Comparison of ENCODE assay signal across 8 mouse cellular contexts in genomic region chr2:101796287-101797115, GRCm38 (mm10).
A peak's percentile ranks its signal among the peaks of the same experiment; 100 is the strongest.
DNase-seq lines count a peak whose midpoint lies in the region; ATAC-seq and TF ChIP-seq lines count a peak whose summit lies in the region.

No protein-coding gene starts in this region.

- ATAC-seq in heart, embryonic 13.5 days (ENCODE audit: extremely low read depth, insufficient number of reproducible peaks, low FRiP score, low TSS enrichment): peak; percentile 47
- peak; percentile 83 for ATAC-seq in kidney, embryonic 15.5 days (replicated peaks; ENCODE audit: low FRiP score)
- ATAC-seq in liver, embryonic 11.5 days (replicated peaks; ENCODE audit: low FRiP score): peak; percentile 65
- ATAC-seq in monocyte, adult 5-6 weeks (replicated peaks; ENCODE audit: insufficient number of reproducible peaks, low FRiP score, low TSS enrichment, poor library complexity, severe bottlenecking): peak; percentile 72

- TF ChIP-seq POLR2A in embryonic fibroblast, embryonic 13.5 days (IDR thresholded peaks at IDR 0.05; ENCODE audit: low read depth, low read length): peak; percentile 25

- peak overlapping the region; percentile 83 for H3K9ac ChIP-seq in heart, embryonic 13.5 days
- peak overlapping the region; percentile 77 for H3K9ac ChIP-seq in kidney, embryonic 15.5 days
- H3K9ac ChIP-seq in liver, embryonic 11.5 days (ENCODE audit: low read depth, low read length): peak overlapping the region; percentile 58

- peak overlapping the region; percentile 97 for H3K4me2 ChIP-seq in heart, embryonic 13.5 days
- peak overlapping the region; percentile 78 for H3K4me2 ChIP-seq in kidney, embryonic 15.5 days
- H3K4me2 ChIP-seq in liver, embryonic 11.5 days: peak overlapping the region; percentile 87

- H3K4me3 ChIP-seq in embryonic fibroblast, embryonic 13.5 days (ENCODE audit: insufficient read depth, low read length): peak overlapping the region; percentile 72
- H3K4me3 ChIP-seq in heart, embryonic 13.5 days: peak overlapping the region; percentile 77
- H3K4me3 ChIP-seq in kidney, embryonic 15.5 days (replicated peaks): peak overlapping the region; percentile 76
- H3K4me3 ChIP-seq in liver, embryonic 11.5 days (ENCODE audit: low read depth, low read length): peak overlapping the region; percentile 55

- DNase-seq in cerebellum, adult 8-10 months: peak; percentile 6
- no peak for DNase-seq in cerebellum, adult 9-10 months
- peak; percentile 78 for DNase-seq in liver, embryonic 11.5 days (ENCODE audit: low spot score)
- peak; percentile 33 to 47 for DNase-seq in spleen, postnatal 14 days (ENCODE audit: low spot score in 2 of 2)

- H3K4me1 ChIP-seq in embryonic fibroblast, embryonic 13.5 days (ENCODE audit: control insufficient read depth, insufficient read depth, low read length): peaks cover 6% of the 10 kb centered on the region; the same call in 1 of the 2 replicates
- H3K4me1 ChIP-seq in heart, embryonic 13.5 days: peaks cover 36% of the 10 kb centered on the region
- H3K4me1 ChIP-seq in kidney, embryonic 15.5 days: peaks cover 55% of the 10 kb centered on the region
- peaks cover 3% of the 10 kb centered on the region; the same call in 1 of the 2 replicates for H3K4me1 ChIP-seq in liver, embryonic 11.5 days (replicated peaks; ENCODE audit: control insufficient read depth, insufficient read depth, low read length)

- under 1% methylated on average over 54 of the region's 55 CpGs for WGBS in heart, embryonic 13.5 days
- under 1% methylated on average over 55 of the region's 55 CpGs for WGBS in kidney, embryonic 15.5 days
- WGBS in liver, embryonic 11.5 days: 2% methylated on average over 55 of the region's 55 CpGs

- H3K9me3 ChIP-seq in heart, embryonic 13.5 days: no peaks in the 10 kb centered on the region
- H3K9me3 ChIP-seq in kidney, embryonic 15.5 days (replicated peaks): no peaks in the 10 kb centered on the region
- H3K9me3 ChIP-seq in liver, embryonic 11.5 days (ENCODE audit: control insufficient read depth, low read length): no peaks in the 10 kb centered on the region

- H3K27me3 ChIP-seq in heart, embryonic 13.5 days (replicated peaks): peaks cover 2% of the 10 kb centered on the region; the same call in 1 of the 2 replicates
- H3K27me3 ChIP-seq in kidney, embryonic 15.5 days: no peaks in the 10 kb centered on the region
- peaks cover 22% of the 10 kb centered on the region for H3K27me3 ChIP-seq in liver, embryonic 11.5 days (replicated peaks; ENCODE audit: control insufficient read depth, insufficient read depth, low read length)

- TF ChIP-seq CTCF in embryonic fibroblast, embryonic 13.5 days (IDR thresholded peaks at IDR 0.05; ENCODE audit: borderline replicate concordance, insufficient read depth, low read length): peak; percentile 79

- H3K27ac ChIP-seq in embryonic fibroblast, embryonic 13.5 days (ENCODE audit: insufficient read depth, low read length): peak overlapping the region; percentile 83
- peak overlapping the region; percentile 80 for H3K27ac ChIP-seq in heart, embryonic 13.5 days (replicated peaks)
- peak overlapping the region; percentile 96 for H3K27ac ChIP-seq in kidney, embryonic 15.5 days
- H3K27ac ChIP-seq in liver, embryonic 11.5 days (ENCODE audit: low read depth, low read length): 0 out of 2 replicates have a peak overlapping the region, but pooled peaks have one; percentile 52

- no peaks in the 10 kb centered on the region for H3K36me3 ChIP-seq in heart, embryonic 13.5 days
- 0 out of 2 replicates have a peak, but pooled peaks cover 13% of the 10 kb centered on the region for H3K36me3 ChIP-seq in kidney, embryonic 15.5 days
- no peaks in the 10 kb centered on the region for H3K36me3 ChIP-seq in liver, embryonic 11.5 days (ENCODE audit: control insufficient read depth, insufficient read depth, low read length)
